Mouse (Mus musculus) small intestine, adult 2 months (tissue): ENCODE results near the gene Hnf4a.

Experiments used
- CTCF ChIP-seq: fragments of 200-500 bp; IDR thresholded peaks from 2 replicates; pipeline ENCODE4 v1.5.1; 2012; ENCODE audit warnings: low read depth, mild to moderate bottlenecking, control low read depth, inconsistent platforms, low read length, moderate library complexity, mixed read lengths; ENCODE audit not compliant: insufficient replicate concordance, insufficient read length; ENCODE audit errors: extremely low read depth
- POLR2A ChIP-seq: fragments of 200-500 bp; IDR thresholded peaks from 2 replicates; pipeline ENCODE4 v1.6.1; 2012; ENCODE audit warnings: low read depth, mild to moderate bottlenecking, control low read depth, inconsistent platforms, low read length, moderate library complexity

GRCm38 (mm10) chr2:163554996-163555395 is 48.4 kb downstream of the Hnf4a start:
- TF ChIP-seq CTCF (no peak), POLR2A (no peak)
